Mouse (Mus musculus) liver, adult 2 months (tissue): ENCODE measurements at regions not wholly inside any gene's neighbourhood (a gene's known extent, or its start where the extent isn't known, plus 50 kb on each side); places are given as distances from the start of the nearest gene placed in this dataset.

Experiments used
- DNase-seq: peaks from one replicate; pipeline ENCODE4 v3.0.0-alpha.2; 2011; ENCODE audit warnings: low read depth, low spot score; ENCODE audit errors: extremely low read depth
- H3K27ac ChIP-seq: fragments of 200-500 bp; replicated peaks from 2 replicates; pipeline ENCODE4 v1.5.1; 2012; ENCODE audit warnings: low read depth, mild to moderate bottlenecking, control low read depth, inconsistent platforms, low read length; ENCODE audit not compliant: insufficient read depth
- H3K27me3 ChIP-seq: fragments of 200-500 bp; 2 replicates; pipeline ENCODE4 v1.6.1; 2012; ENCODE audit warnings: mild to moderate bottlenecking, moderate library complexity, low read length, inconsistent platforms; ENCODE audit not compliant: control insufficient read depth, insufficient read depth
- H3K36me3 ChIP-seq: fragments of 200-500 bp; 2 replicates; pipeline ENCODE4 v1.6.1; 2012; ENCODE audit warnings: low read length, inconsistent platforms; ENCODE audit not compliant: control insufficient read depth, insufficient read depth
- H3K4me1 ChIP-seq: fragments of 200-500 bp; 2 replicates; pipeline ENCODE4 v1.6.1; 2011; ENCODE audit warnings: low read length; ENCODE audit not compliant: control insufficient read depth, insufficient read depth
- H3K4me3 ChIP-seq: fragments of 200-500 bp; 2 replicates; pipeline ENCODE4 v1.5.1; 2011; ENCODE audit warnings: low read depth, mild to moderate bottlenecking, control low read depth, low read length, moderate library complexity; ENCODE audit not compliant: insufficient read depth
- H3K79me2 ChIP-seq: fragments of 200-500 bp; 2 replicates; pipeline ENCODE4 v1.6.1; 2012; ENCODE audit warnings: inconsistent platforms, mild to moderate bottlenecking, low read length, moderate library complexity; ENCODE audit not compliant: control insufficient read depth, insufficient read depth
- H3K9ac ChIP-seq: fragments of 200-500 bp; 2 replicates; pipeline ENCODE4 v1.6.1; 2012; ENCODE audit warnings: low read depth, mild to moderate bottlenecking, control low read depth, inconsistent platforms, low read length
- CTCF ChIP-seq: fragments of 200-500 bp; IDR thresholded peaks from 2 replicates; pipeline ENCODE4 v1.5.1; 2011; ENCODE audit warnings: low read depth, low read length, control low read depth
- POLR2A ChIP-seq: fragments of 200-500 bp; IDR thresholded peaks from 2 replicates; pipeline ENCODE4 v1.6.1; 2011; ENCODE audit warnings: low read length, control low read depth; ENCODE audit not compliant: insufficient read depth; ENCODE audit errors: extremely low read depth
- WGBS: fragments of 180-500 bp; shearing (Covaris S2); methylation state at CpG from one replicate; pipeline ENCODE4 v1.1.7; 2018; 5-methylcytosine and 5-hydroxymethylcytosine counted together

DNA sequence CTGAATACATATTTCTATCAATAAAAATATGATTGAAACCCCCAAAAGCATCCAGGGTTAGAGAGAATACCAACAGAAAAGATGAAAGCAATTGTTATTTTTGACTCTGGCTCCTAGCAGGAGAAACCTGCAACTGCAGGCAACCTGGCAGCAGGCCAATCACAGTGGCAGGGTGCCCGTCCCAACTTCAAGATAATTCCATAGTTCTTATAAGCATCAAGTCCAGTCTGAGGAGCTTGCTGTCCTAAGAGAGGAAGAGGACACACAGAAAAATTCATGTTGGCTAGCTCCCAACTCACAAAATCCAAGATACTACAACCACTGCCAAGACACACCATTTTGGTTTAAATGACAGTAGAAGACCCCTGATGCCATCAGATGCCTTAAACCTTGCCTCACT is 654.9 kb upstream of the B3galt2 start:
- Histone ChIP-seq H3K9ac (no peak overlapping the region), H3K4me1 (no peaks in the 10 kb centered on the region), H3K27ac (no peak overlapping the region), H3K27me3 (no peaks in the 10 kb centered on the region), H3K4me3 (no peak overlapping the region), H3K36me3 (no peaks in the 10 kb centered on the region), H3K79me2 (no peaks in the 10 kb centered on the region)
- no peak for DNase-seq
- 61% methylated on average over 1 of the region's 1 CpGs for WGBS
- TF ChIP-seq POLR2A (no peak), CTCF (no peak)

DNA sequence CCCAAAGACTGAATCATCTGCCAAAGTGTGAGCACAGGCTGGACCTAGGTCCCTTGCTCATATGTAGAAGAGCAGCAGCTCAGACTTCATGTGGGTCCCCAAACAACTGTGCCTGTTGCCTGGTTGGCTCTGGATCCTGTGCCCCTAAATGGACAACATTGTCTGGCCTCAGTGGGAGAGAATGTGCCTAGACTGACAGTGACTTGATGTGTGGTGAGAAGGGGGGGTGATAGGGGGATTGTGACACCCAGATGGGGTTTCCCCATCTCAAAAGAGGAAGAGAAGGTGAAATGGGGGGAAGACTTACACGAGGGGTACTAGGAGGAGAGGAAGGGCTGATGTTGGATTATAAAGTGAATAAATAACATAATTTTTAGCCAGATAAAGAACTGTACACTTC is 640.2 kb upstream of the B3galt2 start:
- no peaks in the 10 kb centered on the region for H3K36me3 ChIP-seq
- no peak overlapping the region for H3K9ac ChIP-seq
- DNase-seq = no peak
- TF ChIP-seq CTCF (no peak), POLR2A (no peak)
- H3K79me2 ChIP-seq = no peaks in the 10 kb centered on the region
- no peak overlapping the region for H3K4me3 ChIP-seq
- 43% methylated on average over 1 of the region's 1 CpGs for WGBS
- H3K27ac ChIP-seq = no peak overlapping the region
- no peaks in the 10 kb centered on the region for H3K4me1 ChIP-seq
- no peaks in the 10 kb centered on the region for H3K27me3 ChIP-seq

DNA sequence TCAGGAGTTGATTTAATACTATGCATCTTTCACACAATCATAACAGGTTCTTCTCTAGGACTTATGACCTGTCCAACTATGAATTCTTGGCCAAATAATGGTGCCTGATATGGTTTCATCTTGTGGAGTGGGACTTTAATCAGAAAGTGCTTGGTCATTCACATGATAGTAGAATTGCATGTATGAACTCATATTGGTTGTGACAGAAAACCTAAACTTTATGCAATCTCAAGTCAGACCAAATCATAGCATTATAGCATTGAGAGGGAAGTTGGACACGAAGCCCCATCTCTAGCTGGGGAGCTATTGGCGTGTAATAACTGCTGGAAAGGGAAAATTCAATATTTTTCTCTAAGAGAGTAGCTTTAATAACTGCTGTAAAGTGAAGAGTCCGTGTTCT is 639.4 kb upstream of the B3galt2 start:
- H3K36me3 ChIP-seq = no peaks in the 10 kb centered on the region
- 69% methylated on average over 3 of the region's 3 CpGs for WGBS
- H3K79me2 ChIP-seq = no peaks in the 10 kb centered on the region
- H3K4me1 ChIP-seq = no peaks in the 10 kb centered on the region
- TF ChIP-seq POLR2A (no peak), CTCF (no peak)
- no peak overlapping the region for H3K9ac ChIP-seq
- H3K4me3 ChIP-seq = no peak overlapping the region
- H3K27me3 ChIP-seq = no peaks in the 10 kb centered on the region
- DNase-seq = no peak
- H3K27ac ChIP-seq = no peak overlapping the region

DNA sequence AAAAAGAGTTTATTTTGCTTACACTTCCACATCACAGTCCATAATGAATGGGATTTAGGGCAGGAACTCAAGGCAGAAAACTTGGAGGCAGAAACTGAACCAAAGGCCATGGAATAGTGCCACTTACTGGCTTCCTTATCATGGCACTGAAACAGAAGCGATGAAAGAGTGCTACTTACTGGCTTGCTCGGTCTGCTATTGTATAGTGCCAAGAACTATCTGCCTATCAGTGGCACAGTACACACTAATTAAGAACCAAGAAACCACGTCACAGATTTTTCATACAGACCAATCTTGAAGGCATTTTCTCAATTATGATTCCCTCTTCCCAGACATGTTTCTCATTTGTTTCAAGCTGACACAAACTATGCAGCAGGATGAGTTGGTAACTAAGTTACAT is 634.4 kb upstream of the B3galt2 start:
- Histone ChIP-seq H3K4me1 (no peaks in the 10 kb centered on the region), H3K27me3 (no peaks in the 10 kb centered on the region), H3K79me2 (no peaks in the 10 kb centered on the region), H3K36me3 (no peaks in the 10 kb centered on the region), H3K27ac (no peak overlapping the region), H3K4me3 (no peak overlapping the region), H3K9ac (no peak overlapping the region)
- no peak for DNase-seq
- TF ChIP-seq CTCF (no peak), POLR2A (no peak)
- 67% methylated on average over 3 of the region's 3 CpGs for WGBS

DNA sequence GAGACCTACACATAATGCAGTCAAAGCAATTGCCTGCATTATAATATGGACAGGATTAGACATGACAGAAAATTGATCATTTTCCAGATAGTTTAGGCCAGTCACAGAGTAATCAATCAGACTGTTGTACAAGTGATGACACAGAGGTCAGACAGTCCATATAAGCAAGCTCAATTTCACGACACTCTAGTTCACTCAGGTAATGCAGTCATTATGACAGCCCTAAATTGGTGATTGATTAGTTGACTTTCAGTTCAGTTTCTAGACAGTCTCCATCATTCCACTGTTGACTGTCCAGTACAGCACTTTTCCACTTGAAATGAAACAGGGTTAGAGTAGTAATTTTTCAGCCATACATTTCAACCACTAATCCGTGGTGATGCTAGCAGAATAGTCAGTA is 620.5 kb upstream of the B3galt2 start:
- Histone ChIP-seq H3K79me2 (no peaks in the 10 kb centered on the region), H3K4me1 (no peaks in the 10 kb centered on the region), H3K36me3 (no peaks in the 10 kb centered on the region), H3K4me3 (no peak overlapping the region), H3K27ac (no peak overlapping the region), H3K27me3 (no peaks in the 10 kb centered on the region), H3K9ac (no peak overlapping the region)
- TF ChIP-seq CTCF (no peak), POLR2A (no peak)
- no peak for DNase-seq
- WGBS = 63% methylated on average over 2 of the region's 2 CpGs

DNA sequence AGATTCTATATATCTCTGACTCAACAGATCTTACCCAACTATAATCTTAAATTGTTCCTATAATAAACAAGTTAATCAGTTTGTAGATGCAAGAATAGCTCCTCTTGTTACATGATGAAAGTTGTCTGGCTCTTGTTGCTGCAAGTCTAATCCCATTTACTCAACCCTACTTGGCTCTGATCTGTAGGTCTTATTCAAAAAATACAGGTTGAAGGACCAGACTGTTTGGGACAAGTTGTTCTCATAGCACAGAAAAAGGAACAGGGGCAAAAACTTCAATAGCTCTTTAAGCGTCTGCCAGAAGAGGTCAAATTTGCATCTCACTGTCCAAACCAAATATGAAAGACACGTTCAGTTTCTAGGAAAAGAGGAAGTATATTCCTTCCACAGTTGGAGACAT is 587.3 kb upstream of the B3galt2 start:
- no peaks in the 10 kb centered on the region for H3K27me3 ChIP-seq
- WGBS = 62% methylated on average over 2 of the region's 2 CpGs
- DNase-seq = no peak
- no peaks in the 10 kb centered on the region for H3K79me2 ChIP-seq
- H3K4me1 ChIP-seq = no peaks in the 10 kb centered on the region
- TF ChIP-seq POLR2A = no peak
- TF ChIP-seq CTCF = no peak
- H3K4me3 ChIP-seq = no peak overlapping the region
- no peak overlapping the region for H3K9ac ChIP-seq
- no peak overlapping the region for H3K27ac ChIP-seq
- no peaks in the 10 kb centered on the region for H3K36me3 ChIP-seq
